Mouse (Mus musculus): Measurements from ENCODE around the gene Cyp11a1. TPM values are rescaled to one million over a fixed set of nuclear protein-coding genes. Genes with fewer than 3 reads are reported as not detected.

Cyp11a1 gene
- polyA plus RNA-seq, 1 experiment from 2014 or later = 0.64 TPM

- H3K4me2 ChIP-seq (ENCODE audit: low read length) = no peak overlapping the region
- no peak for ATAC-seq (replicated peaks; ENCODE audit: low FRiP score, low read depth)
These were observed 44.1 kb upstream of the Cyp11a1 start for GRCm38 (mm10) chr9:57961863-57962778.

GRCm38 (mm10) chr9:57963249-57963997 is 42.8 kb upstream of the Cyp11a1 start:
- ATAC-seq (replicated peaks; ENCODE audit: low FRiP score, low read depth) = no peak
- no peak overlapping the region for H3K4me2 ChIP-seq (ENCODE audit: low read length)
- 90% methylated on average over 4 of the region's 4 CpGs for WGBS
- DNase-seq (ENCODE audit: low spot score) = no peak
- no peak overlapping the region for H3K4me3 ChIP-seq (replicated peaks; ENCODE audit: low read depth, low read length)
- no peak overlapping the region for H3K27ac ChIP-seq
- H3K4me1 ChIP-seq (replicated peaks; ENCODE audit: insufficient read depth, low read length) = peaks cover 3% of the 10 kb centered on the region; the same call in 1 of the 2 replicates
- no peaks in the 10 kb centered on the region for H3K36me3 ChIP-seq (ENCODE audit: insufficient read depth, low read length)
- no peaks in the 10 kb centered on the region for H3K27me3 ChIP-seq (ENCODE audit: insufficient read depth, low read length)
- H3K9ac ChIP-seq (ENCODE audit: low read depth, low read length) = no peak overlapping the region
- no peak for TF ChIP-seq CTCF (IDR thresholded peaks at IDR 0.05; ENCODE audit: low read depth)
- no peaks in the 10 kb centered on the region for H3K9me3 ChIP-seq (replicated peaks; ENCODE audit: low read length)

More at GRCm38 (mm10) chr9:57961863-57962778, 44.1 kb upstream of the Cyp11a1 start:
- Histone ChIP-seq H3K27me3 (ENCODE audit: insufficient read depth, low read length) (no peaks in the 10 kb centered on the region), H3K4me1 (replicated peaks; ENCODE audit: insufficient read depth, low read length) (peaks cover 3% of the 10 kb centered on the region; the same call in 1 of the 2 replicates), H3K4me3 (replicated peaks; ENCODE audit: low read depth, low read length) (no peak overlapping the region), H3K9ac (ENCODE audit: low read depth, low read length) (no peak overlapping the region), H3K27ac (peak overlapping the region; percentile 25; the same call in 1 of the 2 replicates), H3K36me3 (ENCODE audit: insufficient read depth, low read length) (no peaks in the 10 kb centered on the region), H3K9me3 (replicated peaks; ENCODE audit: low read length) (no peaks in the 10 kb centered on the region)
- TF ChIP-seq CTCF (IDR thresholded peaks at IDR 0.05; ENCODE audit: low read depth) = no peak
- DNase-seq (ENCODE audit: low spot score) = peak; percentile 49
- 38% methylated on average over 17 of the region's 17 CpGs for WGBS

- H3K4me3 ChIP-seq (replicated peaks; ENCODE audit: low read depth, low read length) = no peak overlapping the region
- ATAC-seq (replicated peaks; ENCODE audit: low FRiP score, low read depth) (no peak), DNase-seq (ENCODE audit: low spot score) (no peak)
- no peak overlapping the region for H3K4me2 ChIP-seq (ENCODE audit: low read length)
- H3K9ac ChIP-seq (ENCODE audit: low read depth, low read length) = no peak overlapping the region
- H3K27ac ChIP-seq = no peak overlapping the region
- WGBS = 77% methylated on average over 5 of the region's 5 CpGs
- peaks cover 3% of the 10 kb centered on the region; the same call in 1 of the 2 replicates for H3K4me1 ChIP-seq (replicated peaks; ENCODE audit: insufficient read depth, low read length)
- no peak for TF ChIP-seq CTCF (IDR thresholded peaks at IDR 0.05; ENCODE audit: low read depth)
- no peaks in the 10 kb centered on the region for H3K36me3 ChIP-seq (ENCODE audit: insufficient read depth, low read length)
- H3K27me3 ChIP-seq (ENCODE audit: insufficient read depth, low read length) = no peaks in the 10 kb centered on the region
- no peaks in the 10 kb centered on the region for H3K9me3 ChIP-seq (replicated peaks; ENCODE audit: low read length)
These were observed 42.2 kb upstream of the Cyp11a1 start for GRCm38 (mm10) chr9:57963998-57964395.

- no peaks in the 10 kb centered on the region for H3K27me3 ChIP-seq (ENCODE audit: insufficient read depth, low read length)
- H3K9ac ChIP-seq (ENCODE audit: low read depth, low read length) = no peak overlapping the region
- no peak overlapping the region for H3K27ac ChIP-seq
- H3K4me1 ChIP-seq (replicated peaks; ENCODE audit: insufficient read depth, low read length) = peaks cover 3% of the 10 kb centered on the region; the same call in 1 of the 2 replicates
- no peaks in the 10 kb centered on the region for H3K36me3 ChIP-seq (ENCODE audit: insufficient read depth, low read length)
- H3K4me2 ChIP-seq (ENCODE audit: low read length) = no peak overlapping the region
- H3K9me3 ChIP-seq (replicated peaks; ENCODE audit: low read length) = no peaks in the 10 kb centered on the region
- 75% methylated on average over 6 of the region's 6 CpGs for WGBS
- no peak overlapping the region for H3K4me3 ChIP-seq (replicated peaks; ENCODE audit: low read depth, low read length)
- ATAC-seq (replicated peaks; ENCODE audit: low FRiP score, low read depth) = no peak
- no peak for DNase-seq (ENCODE audit: low spot score)
- no peak for TF ChIP-seq CTCF (IDR thresholded peaks at IDR 0.05; ENCODE audit: low read depth)
These were observed 41.5 kb upstream of the Cyp11a1 start for GRCm38 (mm10) chr9:57964528-57965250.

DNA sequence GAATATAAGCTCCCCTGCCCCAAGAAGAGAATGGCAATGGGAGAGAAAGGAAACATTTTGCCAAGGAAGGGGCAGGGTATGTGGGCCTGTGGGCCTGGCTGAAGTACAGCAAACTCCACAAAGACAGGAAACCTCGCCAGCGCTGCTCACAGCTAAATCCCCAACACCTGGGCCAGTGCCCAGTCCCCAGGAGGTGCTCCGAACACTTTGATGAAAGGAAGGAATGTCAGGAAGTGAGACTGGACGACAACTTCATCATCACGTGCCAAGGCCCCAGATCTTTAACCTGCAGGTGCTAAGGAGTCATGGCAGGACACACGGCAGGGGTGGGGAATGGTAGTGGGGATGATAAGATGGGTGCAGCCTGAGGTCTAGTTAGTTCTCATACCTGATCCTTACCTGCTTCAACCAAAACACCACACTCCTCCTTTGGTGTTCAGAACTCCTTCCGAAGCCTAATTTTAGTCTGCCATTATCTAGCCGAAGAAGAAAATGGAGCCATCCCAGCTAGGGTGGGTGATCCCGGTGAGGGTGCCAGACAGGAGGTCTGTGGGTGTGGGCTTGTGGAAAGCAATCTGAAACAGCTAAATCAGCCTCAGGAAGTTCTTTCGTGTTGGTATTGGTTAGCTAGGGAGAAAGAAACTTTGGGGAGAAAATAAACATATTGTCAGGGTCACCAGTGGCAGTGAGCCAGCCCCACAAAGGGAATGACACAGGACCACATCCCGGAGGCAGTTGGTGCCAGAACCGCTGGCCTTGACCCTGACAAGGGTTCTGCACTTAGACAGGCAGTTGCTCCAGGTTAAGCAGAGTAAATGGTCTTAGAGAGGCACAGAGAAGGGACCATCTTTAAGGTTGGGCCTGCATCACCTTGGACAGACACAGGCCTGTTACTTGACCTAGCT is 40.7 kb upstream of the Cyp11a1 start:
- Histone ChIP-seq H3K9ac (ENCODE audit: low read depth, low read length) (no peak overlapping the region), H3K27ac (no peak overlapping the region), H3K9me3 (replicated peaks; ENCODE audit: low read length) (no peaks in the 10 kb centered on the region), H3K27me3 (ENCODE audit: insufficient read depth, low read length) (no peaks in the 10 kb centered on the region), H3K4me1 (replicated peaks; ENCODE audit: insufficient read depth, low read length) (peaks cover 3% of the 10 kb centered on the region; the same call in 1 of the 2 replicates), H3K36me3 (ENCODE audit: insufficient read depth, low read length) (no peaks in the 10 kb centered on the region), H3K4me3 (replicated peaks; ENCODE audit: low read depth, low read length) (no peak overlapping the region), H3K4me2 (ENCODE audit: low read length) (no peak overlapping the region)
- WGBS = 61% methylated on average over 12 of the region's 12 CpGs
- DNase-seq (ENCODE audit: low spot score) (no peak), ATAC-seq (replicated peaks; ENCODE audit: low FRiP score, low read depth) (no peak)
- TF ChIP-seq CTCF (IDR thresholded peaks at IDR 0.05; ENCODE audit: low read depth) = no peak

Data from kidney, postnatal 0 days (tissue).